Mouse (Mus musculus): ENCODE results near the gene Eif4a2.

Eif4a2 gene

DNA sequence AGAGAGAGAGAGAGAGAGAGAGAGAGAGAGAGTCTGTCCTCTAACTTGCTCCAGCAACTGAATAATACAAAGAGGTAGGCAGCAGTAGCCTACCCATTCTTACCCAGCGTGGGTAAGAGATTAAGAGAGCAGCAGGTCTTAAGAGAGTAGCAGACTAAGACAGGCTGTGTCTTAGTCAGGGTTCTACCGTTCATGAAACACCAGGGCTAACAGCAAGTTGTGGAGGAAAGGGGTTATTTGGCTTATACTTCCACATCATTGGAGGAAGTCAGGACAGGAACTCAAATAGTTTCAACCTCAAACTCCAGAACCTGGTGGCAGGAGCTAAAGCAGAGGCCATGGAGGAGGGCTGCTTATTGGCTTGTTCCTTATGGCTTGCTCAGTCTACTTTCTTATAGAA is 3.4 kb upstream of the Eif4a2 start:
- DNase-seq (ENCODE audit: extremely low spot score), result no peak

DNA sequence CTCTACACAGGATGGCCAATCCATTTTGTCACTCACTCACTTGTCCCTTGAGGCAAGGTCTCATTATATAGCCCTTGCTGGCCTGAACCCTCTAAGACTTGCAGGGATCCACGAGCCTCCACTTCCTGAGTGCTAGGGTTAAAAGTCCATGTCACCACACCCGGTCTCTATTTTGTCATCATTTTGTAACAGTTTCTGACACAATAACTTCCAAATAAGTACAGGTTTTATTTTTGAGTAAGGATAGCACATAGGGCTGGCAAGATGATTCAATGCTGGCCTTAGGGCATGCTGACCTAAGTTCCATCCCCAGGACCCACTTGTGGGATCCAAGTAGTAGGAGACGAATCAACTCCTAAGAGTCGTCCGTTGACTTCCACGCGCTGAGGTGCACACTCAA is 1.1 kb upstream of the Eif4a2 start:
- no peak for DNase-seq (ENCODE audit: extremely low spot score)

DNA sequence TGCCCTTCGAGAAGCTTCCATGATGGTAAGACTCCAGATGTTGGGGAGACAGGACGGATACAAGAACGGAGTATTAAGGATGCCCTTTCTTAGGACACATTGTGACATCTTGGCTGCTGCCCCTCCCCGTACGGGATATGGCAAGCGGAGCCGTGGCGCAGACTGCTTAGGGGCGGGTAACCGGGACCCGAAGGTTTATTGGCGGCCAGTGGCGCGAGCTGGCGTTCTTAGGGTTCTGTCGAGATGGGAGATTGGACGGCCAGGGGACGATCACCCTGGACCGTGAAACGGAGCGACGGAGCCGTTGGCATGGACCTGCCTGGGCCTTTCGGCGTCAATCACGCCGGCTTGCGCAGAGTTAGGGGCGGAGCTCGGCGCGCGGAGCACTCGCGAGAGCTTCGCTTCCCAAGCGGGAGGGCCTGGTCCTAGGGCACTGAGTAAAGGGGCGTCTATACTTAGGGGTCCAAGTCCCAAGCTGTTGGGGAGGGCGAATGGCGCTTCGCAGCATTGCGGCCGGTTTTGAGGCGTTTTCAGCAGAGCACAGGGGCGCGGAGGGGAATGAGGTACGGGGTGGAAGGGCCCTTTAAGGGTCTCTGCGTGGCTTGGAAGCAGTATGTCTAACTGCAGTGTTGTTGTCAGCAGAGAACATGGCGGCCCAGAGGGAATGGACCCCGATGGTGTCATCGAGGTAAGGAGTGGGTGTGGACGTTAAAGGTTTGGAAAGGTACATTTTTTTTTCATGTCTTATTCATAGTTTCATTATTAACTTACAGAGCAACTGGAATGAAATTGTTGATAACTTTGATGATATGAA is 909 bp downstream of the Eif4a2 start:
- peak; percentile 75 for DNase-seq (ENCODE audit: extremely low spot score)

DNA sequence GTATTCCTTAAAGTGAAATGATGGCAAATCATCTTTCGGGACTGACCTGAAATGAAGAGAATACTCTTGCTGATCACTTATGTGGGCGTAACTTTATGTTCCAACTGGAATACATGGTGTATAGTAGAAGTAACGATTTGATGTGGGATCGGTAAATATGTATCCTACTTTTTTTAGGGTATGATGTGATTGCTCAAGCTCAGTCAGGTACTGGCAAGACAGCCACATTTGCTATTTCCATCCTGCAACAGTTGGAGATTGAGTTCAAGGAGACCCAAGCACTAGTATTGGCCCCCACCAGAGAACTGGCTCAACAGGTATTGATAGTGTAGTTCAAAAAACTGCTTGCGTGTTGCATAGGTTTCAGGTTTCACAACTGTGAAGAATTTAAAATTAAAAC is 1.7 kb downstream of the Eif4a2 start:
- DNase-seq (ENCODE audit: extremely low spot score), result no peak

DNA sequence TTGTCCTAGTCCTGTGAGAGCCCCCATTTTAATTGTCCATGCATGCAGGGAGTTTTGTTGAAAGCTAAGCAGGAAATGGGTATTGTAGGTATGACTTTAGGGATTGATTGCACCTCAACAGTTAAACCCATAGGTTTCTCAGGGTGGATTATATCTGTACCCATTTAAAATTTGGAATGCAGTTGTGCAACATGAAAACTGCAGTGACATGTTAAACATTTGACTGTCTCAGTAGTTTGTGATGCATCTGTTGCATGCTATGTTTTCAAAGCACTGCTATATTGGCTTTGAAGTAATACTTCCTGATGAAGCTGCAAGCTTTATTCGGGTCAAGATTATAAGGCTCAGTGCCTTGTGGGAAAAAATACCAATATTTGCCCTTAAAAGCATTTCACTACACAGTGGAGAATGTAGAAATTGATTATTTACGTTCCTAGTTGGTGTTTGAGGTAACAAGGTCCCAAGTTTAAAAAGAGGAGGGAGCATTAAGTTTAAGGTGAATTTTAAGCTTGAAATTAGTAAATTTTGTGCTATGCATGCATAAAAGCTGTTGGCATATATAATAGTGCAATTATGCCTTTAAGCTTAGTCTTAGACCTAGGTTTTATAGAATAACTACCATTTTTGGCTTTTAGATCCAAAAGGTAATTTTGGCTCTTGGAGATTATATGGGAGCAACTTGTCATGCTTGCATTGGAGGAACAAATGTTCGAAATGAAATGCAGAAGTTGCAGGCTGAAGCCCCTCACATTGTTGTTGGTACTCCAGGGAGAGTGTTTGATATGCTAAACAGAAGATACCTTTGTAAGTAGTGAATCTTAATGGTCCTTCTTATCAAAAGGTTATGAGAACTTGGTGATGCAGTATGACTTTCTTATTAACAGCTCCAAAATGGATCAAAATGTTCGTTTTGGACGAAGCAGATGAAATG is 2.4 kb downstream of the Eif4a2 start:
- no peak for DNase-seq (ENCODE audit: extremely low spot score)

DNA sequence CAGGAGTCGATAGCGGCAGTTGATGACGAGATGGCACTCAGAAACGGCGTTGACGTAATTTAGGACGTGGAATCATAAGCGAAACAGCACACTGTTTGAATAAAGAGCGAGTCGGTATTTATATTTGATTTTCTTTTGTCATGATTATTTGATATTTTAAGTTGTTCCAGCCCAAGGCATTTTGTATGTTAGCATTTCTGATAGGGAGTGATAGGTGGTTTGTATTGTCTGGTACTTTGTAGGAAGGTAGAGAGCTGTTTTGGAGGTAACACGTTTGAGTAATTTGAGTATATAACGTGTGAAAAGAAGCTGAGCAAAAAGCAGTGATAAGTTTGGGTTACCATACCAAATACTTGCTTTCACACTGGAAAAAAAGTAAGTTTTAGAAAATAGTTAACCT is 5.1 kb downstream of the Eif4a2 start:
- no peak for DNase-seq (ENCODE audit: extremely low spot score)

DNA sequence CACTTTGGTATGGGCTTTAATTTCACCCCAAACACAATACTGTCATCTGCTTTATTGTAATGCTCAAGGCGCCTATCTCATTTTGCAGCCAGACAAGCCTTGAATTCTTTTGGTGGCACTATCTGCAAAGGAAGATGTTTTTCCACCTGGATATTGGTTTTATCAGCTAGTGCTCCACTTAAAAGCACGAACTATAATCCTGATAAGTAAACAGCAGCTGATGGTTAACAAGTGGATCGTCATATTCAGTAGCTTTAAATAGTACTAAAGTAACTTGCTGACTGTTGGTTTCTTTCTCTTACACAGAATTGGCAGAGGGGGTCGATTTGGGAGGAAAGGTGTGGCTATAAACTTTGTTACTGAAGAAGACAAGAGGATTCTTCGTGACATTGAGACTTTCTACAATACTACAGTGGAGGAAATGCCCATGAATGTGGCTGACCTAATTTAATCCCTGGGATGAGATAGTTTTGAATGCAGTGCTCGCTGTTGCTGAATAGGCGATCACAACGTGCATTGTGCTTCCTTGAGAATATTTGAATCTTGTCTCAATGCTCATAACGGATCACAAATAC is 5.7 kb downstream of the Eif4a2 start:
- DNase-seq (ENCODE audit: extremely low spot score), result no peak

DNA sequence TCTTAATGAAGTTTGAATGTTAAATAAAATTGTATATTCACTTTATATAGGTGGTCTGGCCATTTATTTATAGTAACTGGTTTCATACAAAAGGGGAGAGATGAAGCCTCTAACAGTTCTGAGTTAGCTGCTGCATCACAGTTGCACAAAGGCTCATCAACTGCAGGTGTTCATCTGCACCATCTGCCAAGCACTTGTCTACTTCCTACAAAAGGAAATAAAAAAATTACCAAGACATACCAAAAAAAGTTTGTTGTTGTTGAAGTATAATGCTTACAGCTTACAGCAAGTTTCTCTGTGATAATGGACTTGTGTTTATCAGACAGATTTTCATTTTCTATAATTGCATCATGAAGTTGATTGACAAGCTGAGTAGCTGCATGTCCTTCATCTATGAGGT is 6.7 kb downstream of the Eif4a2 start:
- no peak for DNase-seq (ENCODE audit: extremely low spot score)

DNA sequence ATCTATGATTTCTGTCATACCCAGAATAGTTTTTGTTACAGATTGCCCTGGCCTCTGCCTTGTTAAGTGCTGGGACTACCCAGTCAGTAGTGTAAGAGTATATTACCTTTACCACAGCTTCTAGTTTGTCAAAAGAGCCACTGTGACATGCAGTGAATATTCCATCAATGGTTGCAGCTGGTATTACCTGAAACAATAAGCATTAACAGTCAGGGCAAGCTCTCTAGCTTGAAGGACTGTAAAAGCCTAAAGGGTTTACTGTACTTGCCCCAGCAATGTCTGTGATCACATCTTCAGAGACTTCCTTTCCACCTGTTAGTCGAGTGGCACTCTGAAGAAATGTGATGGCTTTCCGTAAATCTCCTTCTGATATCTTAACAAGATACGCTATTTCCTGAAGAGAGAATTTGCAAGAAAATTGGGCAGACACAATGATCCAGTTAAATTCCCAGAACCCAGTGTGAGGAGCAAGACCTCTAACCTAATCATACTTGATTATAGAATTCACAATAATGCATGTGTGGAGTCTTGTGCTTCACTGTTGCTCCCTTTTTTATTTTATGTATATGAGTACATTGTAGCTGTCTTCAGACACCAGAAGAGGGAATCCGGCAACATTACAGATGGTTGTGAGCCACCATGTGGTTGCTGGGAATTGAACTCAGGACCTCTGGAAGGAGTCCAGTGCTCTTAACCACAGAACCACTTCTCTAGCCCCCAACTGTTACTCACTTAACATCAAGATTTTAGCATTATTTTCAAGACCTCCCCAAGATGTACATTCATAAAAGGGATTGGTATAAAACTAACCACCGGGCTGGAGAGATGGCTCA is 7.3 kb downstream of the Eif4a2 start:
- DNase-seq (ENCODE audit: extremely low spot score), result peak; percentile 52

DNA sequence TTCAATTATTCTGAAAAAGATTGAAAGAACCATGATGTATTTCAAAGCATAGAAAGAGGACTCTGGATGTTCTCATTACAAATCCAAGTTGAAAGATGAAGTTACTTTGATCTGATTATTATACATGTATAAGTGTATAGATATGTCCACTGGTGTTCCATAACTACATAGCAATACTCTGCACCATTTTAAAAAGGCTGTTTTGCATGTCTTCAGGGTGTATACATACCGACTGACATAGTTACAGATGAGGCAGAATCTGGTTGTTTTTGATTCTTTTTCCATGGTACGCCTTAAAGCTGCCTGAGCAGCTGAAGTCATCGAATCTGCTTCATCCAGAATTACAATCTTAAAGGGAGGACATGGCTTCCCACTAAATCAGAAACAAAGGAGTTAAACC is 8.2 kb downstream of the Eif4a2 start:
- DNase-seq (ENCODE audit: extremely low spot score), result no peak

DNA sequence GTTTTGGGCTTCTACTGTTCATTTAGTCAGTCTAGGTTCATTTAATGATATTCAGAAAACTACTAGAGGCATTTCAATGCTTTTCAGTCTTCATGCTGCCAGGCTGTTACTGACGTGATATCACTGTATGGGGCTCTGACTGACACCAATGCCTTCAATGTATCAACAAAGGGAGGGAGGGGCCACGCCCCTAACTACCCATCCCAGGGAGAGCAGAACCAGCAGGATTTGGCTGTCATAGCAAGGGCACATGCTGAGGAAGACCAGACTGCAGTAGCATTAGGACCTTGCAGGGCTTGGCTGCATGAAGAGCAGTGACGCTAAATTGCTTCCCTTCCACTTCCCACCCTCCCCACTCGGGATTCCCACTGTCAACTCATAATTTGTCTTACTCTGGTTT is 9.9 kb downstream of the Eif4a2 start:
- DNase-seq (ENCODE audit: extremely low spot score), result no peak

DNA sequence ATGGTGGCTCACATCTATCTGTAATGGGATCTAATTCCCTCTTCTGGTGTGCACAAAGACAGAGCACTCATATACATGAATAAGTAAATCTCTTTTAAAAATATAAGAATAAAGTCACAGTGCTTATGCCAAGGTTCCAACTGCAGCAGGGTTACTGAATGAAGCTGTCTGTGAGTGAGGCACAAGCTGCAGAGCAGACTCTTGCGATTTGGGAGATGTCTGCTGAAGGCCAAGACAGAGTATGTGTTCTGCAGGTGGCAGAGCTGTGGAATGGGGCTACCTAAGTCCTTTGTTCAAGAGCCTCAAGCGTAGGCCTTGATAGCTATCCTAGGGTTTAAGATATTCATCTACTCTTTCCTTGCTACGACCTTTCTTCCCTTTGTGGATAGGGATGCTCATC is 15.2 kb downstream of the Eif4a2 start:
- DNase-seq (ENCODE audit: extremely low spot score), result no peak

DNA sequence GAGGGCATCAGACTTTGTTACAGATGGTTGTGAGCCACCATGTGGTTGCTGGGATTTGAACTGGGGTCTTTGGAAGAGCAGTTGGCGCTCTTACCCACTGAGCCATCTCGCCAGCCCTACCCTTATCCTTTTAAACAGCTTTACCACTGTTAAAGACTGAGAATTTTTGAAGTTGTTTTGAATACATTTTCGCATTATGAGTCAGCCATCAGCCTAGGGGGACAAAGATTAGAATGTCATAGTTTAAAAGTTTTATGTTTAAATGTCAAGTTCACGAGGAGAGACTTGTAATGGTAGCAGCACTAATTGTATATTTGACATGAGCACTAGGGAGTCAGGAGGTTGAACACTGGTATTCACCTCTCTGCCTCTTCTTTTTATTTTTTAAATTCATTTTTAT is 15.9 kb downstream of the Eif4a2 start:
- no peak for DNase-seq (ENCODE audit: extremely low spot score)

DNA sequence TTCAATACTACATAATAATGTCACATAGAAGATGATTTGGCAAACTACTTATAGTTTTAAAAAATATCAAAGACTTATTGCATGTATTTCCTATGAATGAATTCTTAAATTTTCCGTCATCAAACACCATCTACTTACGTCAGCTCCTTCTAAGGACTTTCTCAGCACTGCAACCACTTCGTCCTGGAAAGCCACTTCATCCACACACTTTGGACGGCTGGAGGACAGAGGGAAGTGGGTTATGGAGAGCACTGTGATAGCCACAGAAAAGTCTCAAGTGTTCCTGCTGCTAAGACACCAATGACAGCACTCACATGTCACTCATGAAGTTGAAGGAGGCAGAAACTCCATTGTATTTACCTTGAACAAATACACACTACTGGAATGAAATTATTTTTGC is 17.2 kb downstream of the Eif4a2 start:
- DNase-seq (ENCODE audit: extremely low spot score), result no peak

DNA sequence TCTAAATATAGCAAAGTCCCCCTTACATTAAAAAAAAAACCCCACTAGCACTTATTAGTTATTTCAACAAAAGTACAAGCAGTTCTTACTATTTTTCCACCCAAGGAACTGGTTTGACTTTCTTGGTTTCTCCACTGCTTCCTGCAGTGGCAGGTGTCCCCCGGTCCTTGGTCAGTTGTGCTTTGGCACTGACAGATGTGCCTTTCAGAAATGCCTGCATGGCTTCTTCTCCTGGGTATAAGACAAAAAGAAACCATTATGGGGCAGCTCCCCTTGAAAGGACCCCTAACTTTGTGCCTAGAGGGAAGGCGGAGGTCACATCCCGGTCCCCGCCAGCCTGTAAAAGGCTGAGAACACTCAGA is 20.0 kb downstream of the Eif4a2 start:
- no peak for DNase-seq (ENCODE audit: extremely low spot score)

DNA sequence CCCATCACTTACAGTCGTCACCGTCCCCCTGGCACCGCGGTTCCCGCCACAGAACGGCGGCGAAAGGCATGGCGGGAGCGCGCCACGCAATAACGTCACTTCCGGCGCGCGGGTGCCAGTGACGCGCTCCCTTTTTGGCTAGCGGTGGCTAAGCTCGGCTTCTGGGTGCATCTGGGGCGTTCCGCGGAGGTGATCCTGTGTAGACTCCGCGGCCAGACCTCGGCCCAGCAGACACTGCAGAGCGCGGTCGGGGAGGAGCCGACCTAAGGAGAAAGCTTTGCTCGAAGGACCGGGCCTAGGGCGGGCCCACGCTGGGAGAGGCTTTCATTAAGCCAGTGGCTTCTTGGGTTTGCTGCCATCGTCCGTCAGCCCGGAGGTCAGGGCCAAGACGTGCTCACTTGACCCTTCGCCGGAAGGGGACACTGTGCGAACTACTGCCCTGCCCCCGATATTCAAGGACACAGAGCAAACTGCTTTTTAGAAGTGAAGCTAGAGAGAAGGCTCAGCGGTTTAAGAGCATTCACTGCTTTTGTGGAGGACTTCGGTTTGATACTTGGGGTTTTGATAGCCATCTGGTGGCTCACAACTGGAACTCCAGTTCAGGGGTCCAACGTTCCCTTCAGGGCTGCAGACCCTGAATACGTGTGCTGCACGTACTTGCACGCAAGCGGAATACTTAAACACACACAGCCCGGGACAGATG is 20.6 kb downstream of the Eif4a2 start, which contains the start of gene Rfc4:
TSS of gene Rfc4 (minus strand) at position 65 of the 703 bp plus-strand sequence.
- DNase-seq (ENCODE audit: extremely low spot score), result peak; percentile 94

DNA sequence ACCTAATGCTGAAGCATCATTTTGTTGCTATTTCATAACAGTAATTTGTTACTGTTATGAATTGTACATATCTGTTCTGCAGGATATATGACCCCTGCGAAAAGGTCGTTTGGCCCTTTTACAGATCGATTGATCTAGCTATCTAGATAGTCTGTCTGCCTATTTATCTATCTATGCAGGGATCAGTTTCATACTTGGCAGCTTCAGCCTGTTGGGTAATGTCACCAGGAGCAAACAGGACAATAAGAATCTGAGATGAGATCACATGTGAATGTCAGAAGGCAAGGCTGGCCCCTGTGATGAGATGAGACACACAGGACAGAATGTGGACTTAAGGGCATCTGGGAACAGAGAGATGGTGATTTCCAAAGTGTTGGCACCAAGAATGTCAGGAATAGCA is 23.1 kb downstream of the Eif4a2 start:
- DNase-seq (ENCODE audit: extremely low spot score), result no peak

DNA sequence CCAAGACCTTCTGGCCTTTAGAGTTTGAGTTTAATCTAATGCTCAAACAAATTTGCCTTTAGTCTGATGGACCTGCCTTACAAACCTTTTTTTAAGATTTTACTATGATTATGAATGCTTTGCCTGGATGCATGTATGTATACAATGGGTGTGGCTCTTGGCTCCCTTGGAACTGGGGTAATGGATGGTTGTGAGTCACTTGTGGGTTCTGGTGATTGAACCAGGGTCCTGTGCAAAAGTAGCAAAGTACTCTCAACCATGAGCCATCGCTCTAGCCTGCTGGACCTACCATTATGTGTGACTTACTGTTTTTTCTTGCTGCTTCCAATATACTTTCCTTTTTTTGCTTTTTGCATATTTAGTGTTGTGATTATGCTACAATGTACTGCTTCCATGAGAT is 25.1 kb downstream of the Eif4a2 start:
- no peak for DNase-seq (ENCODE audit: extremely low spot score)

DNA sequence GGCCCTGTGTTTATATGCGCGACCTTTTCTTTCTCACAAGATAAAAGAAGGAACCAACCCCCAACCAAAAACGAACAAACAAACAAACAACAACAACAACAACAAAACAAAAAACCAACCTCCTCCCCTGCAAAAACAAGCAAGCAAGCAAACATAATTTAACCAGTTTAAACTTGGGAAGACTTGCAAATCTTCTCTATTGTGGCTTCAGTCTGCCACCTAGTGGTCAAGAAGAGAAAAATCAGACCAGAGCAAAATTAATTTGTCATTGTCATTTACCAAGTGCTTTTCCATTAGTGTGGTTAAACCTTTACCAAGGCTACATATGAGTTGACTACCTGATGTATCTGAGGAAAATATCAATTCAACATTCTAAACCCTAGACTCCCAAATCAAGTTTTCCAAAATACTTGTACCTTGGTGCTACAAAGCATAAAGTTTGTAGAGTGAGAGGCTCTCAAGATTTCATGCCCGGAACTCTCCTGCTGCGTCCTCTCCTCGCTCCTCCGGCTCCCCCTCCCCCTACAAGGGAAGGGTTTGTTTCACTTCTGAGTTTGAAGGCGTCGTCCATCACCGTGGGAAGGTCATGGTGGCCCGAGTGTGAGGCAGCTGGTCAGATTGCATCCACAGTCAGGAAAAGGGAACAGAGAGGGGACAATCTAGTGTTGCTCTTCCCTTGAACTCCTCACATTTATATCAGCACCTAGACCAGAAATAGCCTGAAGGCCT is 28.3 kb downstream of the Eif4a2 start:
- DNase-seq (ENCODE audit: extremely low spot score), result peak; percentile 52

DNA sequence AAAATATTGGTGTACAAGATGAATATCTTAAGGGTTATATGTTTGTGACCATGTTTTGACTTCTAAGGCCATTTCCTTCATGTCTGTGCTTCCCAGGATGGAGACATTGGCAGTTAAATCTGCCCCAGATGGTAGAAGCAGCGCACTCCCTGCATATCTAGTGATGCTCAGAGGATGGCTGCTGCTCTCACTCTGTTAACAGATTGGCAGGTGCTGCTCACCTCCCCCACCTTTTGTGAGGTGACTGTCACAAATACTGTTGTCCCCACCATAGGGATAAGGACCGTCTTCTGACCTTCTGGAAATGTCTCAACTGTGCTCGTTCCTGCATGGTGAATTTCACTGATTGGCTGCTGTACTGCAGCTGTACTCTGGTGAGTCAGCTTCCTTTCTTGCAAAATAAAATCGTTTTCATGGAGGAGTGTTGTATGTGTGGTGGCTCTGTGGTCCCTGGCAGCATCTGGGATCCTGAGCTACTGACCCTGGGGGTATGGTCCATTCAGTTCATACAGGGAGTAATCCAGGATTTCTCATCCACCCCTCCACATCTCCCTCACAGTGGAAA is 29.2 kb downstream of the Eif4a2 start:
- no peak for DNase-seq (ENCODE audit: extremely low spot score)

Data from embryo, embryonic 9.5 days (tissue).